Mouse (Mus musculus) lung, postnatal 14 days (tissue): ENCODE measurements around the gene Bcas3.
"Not testable (repeated sequence)": the region's sequence is repeated elsewhere in the genome, so short reads cannot be mapped to it uniquely, and the experiment has no call there.

ENCODE experiments used
- DNase-seq: peaks from one replicate; pipeline ENCODE4 v3.0.0; 2021

Bcas3 gene

GRCm38 (mm10) chr11:85716730-85717129 is 363.8 kb downstream of the Bcas3 start:
- DNase-seq: not testable (repeated sequence)

- no peak for DNase-seq
These were observed 366.1 kb downstream of the Bcas3 start for GRCm38 (mm10) chr11:85719091-85719490.

- DNase-seq: no peak
These were observed 366.8 kb downstream of the Bcas3 start for GRCm38 (mm10) chr11:85719766-85720165.

GRCm38 (mm10) chr11:85720269-85720773 is 367.4 kb downstream of the Bcas3 start:
- DNase-seq: no peak

- no peak for DNase-seq
These were observed 369.0 kb downstream of the Bcas3 start for GRCm38 (mm10) chr11:85721986-85722385.

GRCm38 (mm10) chr11:85724159-85724558 is 371.2 kb downstream of the Bcas3 start:
- DNase-seq: no peak

GRCm38 (mm10) chr11:85729725-85730124 is 376.8 kb downstream of the Bcas3 start:
- DNase-seq: no peak

GRCm38 (mm10) chr11:85732462-85733012 is 379.6 kb downstream of the Bcas3 start:
- peak; percentile 51 for DNase-seq

GRCm38 (mm10) chr11:85733577-85733976 is 380.6 kb downstream of the Bcas3 start:
- peak; percentile 78 for DNase-seq

- no peak for DNase-seq
These were observed 381.6 kb downstream of the Bcas3 start for GRCm38 (mm10) chr11:85734317-85735211.

GRCm38 (mm10) chr11:85737227-85737626 is 384.3 kb downstream of the Bcas3 start:
- no peak for DNase-seq

- DNase-seq: no peak
These were observed 384.9 kb downstream of the Bcas3 start for GRCm38 (mm10) chr11:85737893-85738292.

- DNase-seq: no peak
These were observed 385.6 kb downstream of the Bcas3 start for GRCm38 (mm10) chr11:85738585-85738984.

- DNase-seq: peak; percentile 51
These were observed 386.5 kb downstream of the Bcas3 start for GRCm38 (mm10) chr11:85739266-85739977.

- DNase-seq: no peak
These were observed 393.4 kb downstream of the Bcas3 start for GRCm38 (mm10) chr11:85746373-85746772.

GRCm38 (mm10) chr11:85748891-85749290 is 395.9 kb downstream of the Bcas3 start:
- DNase-seq: no peak

- no peak for DNase-seq
These were observed 398.2 kb downstream of the Bcas3 start for GRCm38 (mm10) chr11:85751171-85751570.

GRCm38 (mm10) chr11:85754631-85755502 is 401.9 kb downstream of the Bcas3 start:
- DNase-seq: peak; percentile 43

- DNase-seq: no peak
These were observed 402.6 kb downstream of the Bcas3 start for GRCm38 (mm10) chr11:85755503-85756044.

GRCm38 (mm10) chr11:85758891-85759290 is 405.9 kb downstream of the Bcas3 start:
- no peak for DNase-seq

- no peak for DNase-seq
These were observed 406.9 kb downstream of the Bcas3 start for GRCm38 (mm10) chr11:85759634-85760439.
